Mouse (Mus musculus): ENCODE data around the gene Ldha. TPM values are rescaled to one million over a fixed set of nuclear protein-coding genes. Genes with fewer than 3 reads are reported as not detected.

The Ldha gene
- polyA plus RNA-seq, 1 experiment from 2014 or later: 1,946 TPM

DNA sequence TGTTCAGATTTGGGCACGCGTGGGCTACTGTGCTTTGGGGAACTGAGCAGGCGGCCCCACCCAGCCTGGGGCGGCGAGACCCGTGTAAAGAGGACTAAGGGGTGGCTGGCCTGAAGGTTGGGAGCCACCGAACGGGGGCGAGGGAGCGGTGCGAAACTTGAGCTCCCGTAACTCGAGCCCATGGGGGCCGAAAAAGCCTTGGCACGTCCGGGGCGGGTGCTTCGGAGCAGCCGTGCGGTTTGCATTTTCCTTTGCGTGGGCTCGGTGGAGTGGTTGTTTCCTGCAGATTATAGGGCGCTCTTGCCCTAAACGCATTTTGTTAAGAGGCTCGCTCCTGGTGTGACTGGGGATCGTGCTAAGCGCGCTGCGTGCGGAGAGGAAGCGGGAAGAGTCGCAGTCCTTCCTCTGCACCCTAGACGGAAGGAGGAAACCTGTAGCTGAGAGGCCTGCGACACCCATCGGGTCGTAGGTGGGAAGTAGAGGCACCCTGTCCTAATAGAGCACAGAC lies 4.8 kb downstream of the Ldha start:
- H3K27ac ChIP-seq (ENCODE audit: low read length): peak overlapping the region; percentile 96
- H3K4me3 ChIP-seq (ENCODE audit: low read length): peak overlapping the region; percentile 97
- no peaks in the 10 kb centered on the region for H3K9me3 ChIP-seq (ENCODE audit: low read length)
- under 1% methylated on average over 36 of the region's 36 CpGs for WGBS
- peak overlapping the region; percentile 91 for H3K4me2 ChIP-seq (replicated peaks; ENCODE audit: low read depth, low read length)
- H3K36me3 ChIP-seq (ENCODE audit: insufficient read depth, low read length): peaks cover 34% of the 10 kb centered on the region
- H3K9ac ChIP-seq (replicated peaks; ENCODE audit: low read length): peak overlapping the region; percentile 95
- peaks cover 23% of the 10 kb centered on the region for H3K4me1 ChIP-seq (ENCODE audit: insufficient read depth, low read length)
- H3K27me3 ChIP-seq (ENCODE audit: insufficient read depth, low read length): no peaks in the 10 kb centered on the region
- ATAC-seq (ENCODE audit: low FRiP score, low TSS enrichment): peak; percentile 57

DNA sequence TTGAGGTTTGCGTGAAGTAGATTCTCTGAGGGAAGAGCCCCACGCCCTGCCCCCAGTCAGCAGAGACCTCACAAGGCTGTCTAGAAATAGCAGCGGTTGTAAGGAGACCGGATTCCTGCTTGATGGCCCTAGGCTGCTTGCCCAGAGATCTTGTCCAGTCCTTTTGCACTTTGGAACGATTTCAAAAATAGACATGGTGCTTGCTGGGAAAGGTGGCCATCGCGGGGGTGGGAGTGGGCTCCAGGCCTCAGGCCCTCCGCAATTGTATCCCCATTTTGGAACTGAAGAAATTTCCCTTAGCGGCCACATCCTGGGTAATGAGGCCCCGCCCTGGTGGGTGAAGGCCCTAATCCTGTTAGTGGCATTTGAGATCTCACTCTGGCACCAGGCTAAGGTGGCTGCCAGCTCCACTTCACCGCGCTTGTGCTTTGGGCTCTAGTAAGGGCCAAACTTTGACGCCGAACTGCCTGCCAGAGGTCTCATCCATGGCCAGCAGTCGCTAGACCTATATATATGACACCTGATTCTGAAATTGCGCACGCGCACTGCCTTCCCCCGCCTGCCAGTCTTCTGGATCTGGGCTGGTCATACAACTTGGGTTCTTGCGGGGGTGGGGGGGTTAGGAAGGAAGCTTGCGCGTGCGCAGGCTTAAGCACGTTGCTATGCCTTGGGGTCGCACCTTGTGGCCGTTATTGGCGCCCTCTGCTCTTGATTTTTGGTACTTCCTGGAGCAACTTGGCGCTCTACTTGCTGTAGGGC lies 5.4 kb downstream of the Ldha start:
- H3K27ac ChIP-seq (ENCODE audit: low read length): peak overlapping the region; percentile 96
- H3K36me3 ChIP-seq (ENCODE audit: insufficient read depth, low read length): peaks cover 40% of the 10 kb centered on the region
- peak overlapping the region; percentile 95 for H3K9ac ChIP-seq (replicated peaks; ENCODE audit: low read length)
- H3K27me3 ChIP-seq (ENCODE audit: insufficient read depth, low read length): no peaks in the 10 kb centered on the region
- H3K9me3 ChIP-seq (ENCODE audit: low read length): no peaks in the 10 kb centered on the region
- H3K4me3 ChIP-seq (ENCODE audit: low read length): peak overlapping the region; percentile 97
- WGBS: 1% methylated on average over 28 of the region's 28 CpGs
- peak; percentile 41 for ATAC-seq (ENCODE audit: low FRiP score, low TSS enrichment)
- H3K4me1 ChIP-seq (ENCODE audit: insufficient read depth, low read length): peaks cover 23% of the 10 kb centered on the region
- peak overlapping the region; percentile 91 for H3K4me2 ChIP-seq (replicated peaks; ENCODE audit: low read depth, low read length)

DNA sequence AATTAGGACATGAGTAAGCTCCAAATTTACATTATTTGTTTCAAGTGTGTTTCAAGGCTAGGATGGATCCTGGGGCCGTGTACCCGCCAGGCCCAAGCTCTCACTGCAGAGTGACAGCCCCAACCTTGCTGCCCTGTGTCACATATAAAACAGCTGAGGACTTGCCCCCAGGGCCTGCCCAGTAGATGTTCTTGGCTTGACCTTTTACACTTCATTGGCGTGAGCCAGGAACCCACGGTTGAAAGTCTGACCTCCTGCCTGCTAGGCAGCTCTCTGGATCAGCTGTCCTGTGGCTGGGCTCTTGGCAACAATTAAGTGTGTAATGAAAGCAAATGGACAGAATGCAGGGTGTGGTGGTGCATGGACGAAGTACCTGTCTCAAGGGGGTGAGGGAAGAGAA lies 8.0 kb downstream of the Ldha start:
- no peak overlapping the region for H3K27ac ChIP-seq (ENCODE audit: low read length)
- H3K9me3 ChIP-seq (ENCODE audit: low read length): no peaks in the 10 kb centered on the region
- 80% methylated on average over 5 of the region's 5 CpGs for WGBS
- peaks cover 20% of the 10 kb centered on the region for H3K4me1 ChIP-seq (ENCODE audit: insufficient read depth, low read length)
- no peak overlapping the region for H3K4me3 ChIP-seq (ENCODE audit: low read length)
- peaks cover 63% of the 10 kb centered on the region for H3K36me3 ChIP-seq (ENCODE audit: insufficient read depth, low read length)
- no peak overlapping the region for H3K4me2 ChIP-seq (replicated peaks; ENCODE audit: low read depth, low read length)
- H3K27me3 ChIP-seq (ENCODE audit: insufficient read depth, low read length): no peaks in the 10 kb centered on the region
- no peak overlapping the region for H3K9ac ChIP-seq (replicated peaks; ENCODE audit: low read length)
- no peak for ATAC-seq (ENCODE audit: low FRiP score, low TSS enrichment)

DNA sequence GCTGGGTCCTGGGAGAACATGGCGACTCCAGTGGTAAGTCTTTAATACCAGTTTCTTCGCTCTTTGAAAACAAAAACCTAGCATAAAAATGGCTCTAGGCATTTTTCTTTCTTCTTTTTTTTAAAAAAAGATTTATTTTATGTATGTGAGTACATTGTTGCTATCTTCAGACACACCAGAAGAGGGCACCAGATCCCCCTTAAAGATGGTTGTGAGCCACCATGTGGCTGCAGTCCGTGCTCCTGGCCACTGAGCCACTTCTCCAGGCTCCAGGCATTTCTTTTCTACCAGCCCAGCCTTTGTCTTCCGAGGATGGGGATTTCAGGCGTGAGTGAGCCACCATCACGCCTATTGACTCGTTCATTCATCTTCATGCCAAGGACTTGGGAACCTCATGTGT lies 9.8 kb downstream of the Ldha start:
- Histone ChIP-seq H3K36me3 (ENCODE audit: insufficient read depth, low read length) (peaks cover 80% of the 10 kb centered on the region), H3K4me1 (ENCODE audit: insufficient read depth, low read length) (peaks cover 12% of the 10 kb centered on the region), H3K9me3 (ENCODE audit: low read length) (no peaks in the 10 kb centered on the region), H3K27ac (ENCODE audit: low read length) (no peak overlapping the region), H3K4me2 (replicated peaks; ENCODE audit: low read depth, low read length) (no peak overlapping the region), H3K4me3 (ENCODE audit: low read length) (no peak overlapping the region), H3K9ac (replicated peaks; ENCODE audit: low read length) (no peak overlapping the region), H3K27me3 (ENCODE audit: insufficient read depth, low read length) (no peaks in the 10 kb centered on the region)
- 88% methylated on average over 7 of the region's 7 CpGs for WGBS
- no peak for ATAC-seq (ENCODE audit: low FRiP score, low TSS enrichment)

DNA sequence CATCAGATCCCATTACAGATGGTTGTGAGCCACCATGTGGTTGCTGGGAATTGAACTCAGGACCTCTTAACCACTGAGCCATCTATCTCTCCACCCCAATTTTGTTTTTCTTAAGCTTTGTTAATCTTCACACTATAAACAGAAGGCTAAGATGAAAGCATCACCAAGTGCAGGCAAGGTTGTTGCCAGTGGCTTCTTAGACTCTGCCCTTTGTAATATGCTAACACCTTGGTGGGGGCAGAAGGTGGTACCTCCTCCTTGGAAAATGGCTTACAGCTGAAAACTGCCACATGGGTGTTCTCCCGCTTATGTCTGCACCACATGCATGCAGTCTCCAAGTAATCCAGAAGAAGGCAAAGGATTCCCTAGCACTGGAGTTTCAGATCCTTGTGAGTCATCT lies 11.4 kb downstream of the Ldha start:
- H3K27me3 ChIP-seq (ENCODE audit: insufficient read depth, low read length): no peaks in the 10 kb centered on the region
- ATAC-seq (ENCODE audit: low FRiP score, low TSS enrichment): no peak
- no peak overlapping the region for H3K9ac ChIP-seq (replicated peaks; ENCODE audit: low read length)
- H3K4me3 ChIP-seq (ENCODE audit: low read length): no peak overlapping the region
- H3K4me2 ChIP-seq (replicated peaks; ENCODE audit: low read depth, low read length): no peak overlapping the region
- H3K36me3 ChIP-seq (ENCODE audit: insufficient read depth, low read length): peaks cover 79% of the 10 kb centered on the region
- H3K9me3 ChIP-seq (ENCODE audit: low read length): no peaks in the 10 kb centered on the region
- 92% methylated on average over 1 of the region's 1 CpGs for WGBS
- no peak overlapping the region for H3K27ac ChIP-seq (ENCODE audit: low read length)
- H3K4me1 ChIP-seq (ENCODE audit: insufficient read depth, low read length): peaks cover 2% of the 10 kb centered on the region

DNA sequence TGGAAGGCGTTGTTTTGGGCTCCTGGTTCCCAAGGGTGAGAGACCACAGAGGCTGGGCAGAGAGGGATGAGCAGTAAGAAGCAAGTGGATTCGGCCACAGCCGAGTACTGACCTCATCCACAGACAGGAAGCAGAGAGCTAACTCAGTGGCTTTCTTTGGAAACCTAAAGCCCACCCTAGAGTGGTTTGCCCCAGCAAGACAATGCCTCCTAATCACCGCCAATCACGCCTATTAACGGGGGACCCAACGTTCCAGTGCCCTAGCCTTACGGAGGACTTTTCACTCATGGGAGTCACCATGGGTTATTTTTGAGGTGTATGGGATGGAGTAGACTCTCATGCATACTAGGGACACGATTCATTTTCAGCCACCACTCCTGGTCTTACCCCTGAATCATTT lies 12.1 kb downstream of the Ldha start:
- Histone ChIP-seq H3K4me2 (replicated peaks; ENCODE audit: low read depth, low read length) (no peak overlapping the region), H3K9me3 (ENCODE audit: low read length) (no peaks in the 10 kb centered on the region), H3K9ac (replicated peaks; ENCODE audit: low read length) (no peak overlapping the region), H3K27ac (ENCODE audit: low read length) (no peak overlapping the region), H3K4me3 (ENCODE audit: low read length) (no peak overlapping the region), H3K36me3 (ENCODE audit: insufficient read depth, low read length) (peaks cover 74% of the 10 kb centered on the region), H3K27me3 (ENCODE audit: insufficient read depth, low read length) (no peaks in the 10 kb centered on the region), H3K4me1 (ENCODE audit: insufficient read depth, low read length) (no peaks in the 10 kb centered on the region)
- 87% methylated on average over 9 of the region's 9 CpGs for WGBS
- ATAC-seq (ENCODE audit: low FRiP score, low TSS enrichment): no peak

DNA sequence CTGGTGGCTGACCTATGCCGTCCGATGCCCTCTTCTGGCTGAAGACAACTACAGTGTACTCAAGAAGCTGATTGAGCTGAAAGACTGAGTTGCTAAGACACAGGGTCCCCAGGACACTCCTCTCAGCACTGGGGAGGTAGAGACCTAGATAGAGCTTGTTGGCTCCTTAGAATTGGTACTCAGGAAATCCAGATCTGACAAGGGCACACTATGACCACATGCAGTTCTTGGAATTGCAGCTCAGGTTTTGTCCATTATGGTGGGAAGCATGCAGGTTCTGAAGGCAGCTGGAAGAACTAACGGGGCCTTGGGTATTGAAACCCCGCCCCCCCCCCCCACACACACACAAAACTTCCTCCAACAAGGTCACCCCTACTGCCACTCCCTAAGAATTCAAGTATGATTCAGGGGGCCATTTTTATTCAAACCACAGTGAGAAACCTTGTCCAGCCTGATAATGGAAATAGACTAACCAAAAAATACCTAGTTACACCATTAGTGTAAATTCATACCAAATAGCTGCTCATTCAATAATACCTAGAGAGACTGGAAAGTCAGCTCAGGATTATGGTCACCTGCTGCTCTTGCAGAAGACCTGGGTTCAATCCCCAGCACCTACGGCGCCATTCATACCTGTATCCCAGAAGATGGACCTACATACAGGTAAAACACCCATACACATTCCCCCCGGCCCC lies 14.7 kb downstream of the Ldha start:
- H3K4me2 ChIP-seq (replicated peaks; ENCODE audit: low read depth, low read length): no peak overlapping the region
- ATAC-seq (ENCODE audit: low FRiP score, low TSS enrichment): no peak
- 71% methylated on average over 7 of the region's 7 CpGs for WGBS
- H3K27ac ChIP-seq (ENCODE audit: low read length): no peak overlapping the region
- no peaks in the 10 kb centered on the region for H3K27me3 ChIP-seq (ENCODE audit: insufficient read depth, low read length)
- peaks cover 49% of the 10 kb centered on the region for H3K36me3 ChIP-seq (ENCODE audit: insufficient read depth, low read length)
- no peak overlapping the region for H3K4me3 ChIP-seq (ENCODE audit: low read length)
- no peak overlapping the region for H3K9ac ChIP-seq (replicated peaks; ENCODE audit: low read length)
- no peaks in the 10 kb centered on the region for H3K9me3 ChIP-seq (ENCODE audit: low read length)
- H3K4me1 ChIP-seq (ENCODE audit: insufficient read depth, low read length): no peaks in the 10 kb centered on the region

DNA sequence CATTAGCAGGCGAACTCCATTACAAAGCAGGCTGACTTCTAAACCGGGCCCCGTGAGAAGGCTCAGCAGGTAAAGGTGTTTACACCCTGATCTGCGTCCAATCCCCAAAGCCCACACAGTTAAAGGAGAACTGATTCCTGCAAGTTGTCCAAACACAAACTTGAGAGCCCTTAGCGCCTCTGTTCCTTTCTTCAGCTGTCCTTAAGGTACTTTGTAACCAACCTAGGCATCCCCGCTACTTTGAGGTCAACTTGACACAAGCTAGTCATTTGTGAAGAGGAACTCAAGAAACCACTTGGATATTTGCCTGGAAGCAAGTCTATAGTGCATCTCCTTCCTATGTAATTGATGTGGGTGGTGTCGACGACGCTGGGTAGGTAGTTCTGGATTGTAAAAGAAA lies 16.2 kb downstream of the Ldha start:
- no peak overlapping the region for H3K27ac ChIP-seq (ENCODE audit: low read length)
- 80% methylated on average over 9 of the region's 9 CpGs for WGBS

DNA sequence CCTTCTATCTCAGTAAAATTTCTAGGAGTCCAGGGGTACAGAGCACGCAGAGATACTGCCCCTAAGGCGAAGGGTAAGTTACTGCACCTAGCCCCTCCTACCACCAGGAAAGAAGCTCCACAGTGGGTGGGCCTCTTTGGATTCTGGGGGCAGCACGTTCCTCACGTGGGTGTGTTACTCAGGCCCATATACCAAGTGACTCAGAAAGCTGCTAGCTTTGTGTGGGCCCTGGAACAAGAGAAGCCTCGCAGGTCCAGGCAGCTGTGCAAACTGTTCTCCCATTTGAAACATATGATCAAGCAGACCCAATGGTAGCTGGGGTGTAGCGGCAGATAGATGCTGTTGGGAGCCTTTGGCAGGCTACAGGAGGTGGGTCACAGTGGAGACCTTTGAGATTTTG lies 17.8 kb downstream of the Ldha start:
- Histone ChIP-seq H3K4me2 (replicated peaks; ENCODE audit: low read depth, low read length) (no peak overlapping the region), H3K36me3 (ENCODE audit: insufficient read depth, low read length) (peaks cover 23% of the 10 kb centered on the region), H3K9me3 (ENCODE audit: low read length) (no peaks in the 10 kb centered on the region), H3K9ac (replicated peaks; ENCODE audit: low read length) (no peak overlapping the region), H3K27ac (ENCODE audit: low read length) (no peak overlapping the region), H3K27me3 (ENCODE audit: insufficient read depth, low read length) (no peaks in the 10 kb centered on the region), H3K4me3 (ENCODE audit: low read length) (no peak overlapping the region), H3K4me1 (ENCODE audit: insufficient read depth, low read length) (no peaks in the 10 kb centered on the region)
- no peak for ATAC-seq (ENCODE audit: low FRiP score, low TSS enrichment)
- WGBS: 52% methylated on average over 6 of the region's 6 CpGs

More for the DNA sequence above, 16.2 kb downstream of the Ldha start:
- H3K4me3 ChIP-seq (ENCODE audit: low read length): no peak overlapping the region
- H3K4me1 ChIP-seq (ENCODE audit: insufficient read depth, low read length): no peaks in the 10 kb centered on the region
- H3K36me3 ChIP-seq (ENCODE audit: insufficient read depth, low read length): peaks cover 37% of the 10 kb centered on the region
- no peak for ATAC-seq (ENCODE audit: low FRiP score, low TSS enrichment)
- H3K27me3 ChIP-seq (ENCODE audit: insufficient read depth, low read length): no peaks in the 10 kb centered on the region
- H3K9ac ChIP-seq (replicated peaks; ENCODE audit: low read length): no peak overlapping the region
- no peaks in the 10 kb centered on the region for H3K9me3 ChIP-seq (ENCODE audit: low read length)
- no peak overlapping the region for H3K4me2 ChIP-seq (replicated peaks; ENCODE audit: low read depth, low read length)

DNA sequence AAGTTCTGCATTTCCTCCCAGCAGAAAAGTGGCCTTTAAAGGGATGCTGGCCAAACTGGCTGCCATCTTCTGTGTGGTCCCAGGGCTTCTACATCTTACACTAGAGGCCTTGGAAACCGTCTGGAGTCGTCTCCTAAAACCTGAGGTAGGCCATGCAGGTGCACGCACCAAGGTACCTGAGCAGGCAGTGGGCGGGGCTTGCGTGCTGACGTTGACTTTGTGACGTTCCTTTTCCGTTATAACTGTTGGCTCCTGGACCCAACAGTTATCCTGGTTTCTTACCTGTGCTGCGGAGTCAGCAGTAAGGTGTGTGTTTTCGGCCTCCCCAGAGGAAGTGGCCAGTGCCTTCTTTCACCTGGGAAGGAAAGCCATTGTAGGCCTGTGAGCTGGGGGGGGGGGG lies 19.7 kb downstream of the Ldha start, which contains the start of gene Ldhc:
Gene Ldhc (plus strand): TSS at position 208 of the 400 bp plus-strand sequence.
- no peak for ATAC-seq (ENCODE audit: low FRiP score, low TSS enrichment)
- H3K36me3 ChIP-seq (ENCODE audit: insufficient read depth, low read length): peaks cover 3% of the 10 kb centered on the region; the same call in 1 of the 2 replicates
- H3K9me3 ChIP-seq (ENCODE audit: low read length): no peaks in the 10 kb centered on the region
- H3K27me3 ChIP-seq (ENCODE audit: insufficient read depth, low read length): no peaks in the 10 kb centered on the region
- 38% methylated on average over 10 of the region's 10 CpGs for WGBS
- H3K4me2 ChIP-seq (replicated peaks; ENCODE audit: low read depth, low read length): no peak within 1 kb of the TSS
- H3K9ac ChIP-seq (replicated peaks; ENCODE audit: low read length): no peak within 1 kb of the TSS
- no peaks in the 10 kb centered on the region for H3K4me1 ChIP-seq (ENCODE audit: insufficient read depth, low read length)
- no peak within 1 kb of the TSS for H3K4me3 ChIP-seq (ENCODE audit: low read length)
- H3K27ac ChIP-seq (ENCODE audit: low read length): no peak within 1 kb of the TSS
